Mouse (Mus musculus): ENCODE data around the gene Pcnx3.

DNA sequence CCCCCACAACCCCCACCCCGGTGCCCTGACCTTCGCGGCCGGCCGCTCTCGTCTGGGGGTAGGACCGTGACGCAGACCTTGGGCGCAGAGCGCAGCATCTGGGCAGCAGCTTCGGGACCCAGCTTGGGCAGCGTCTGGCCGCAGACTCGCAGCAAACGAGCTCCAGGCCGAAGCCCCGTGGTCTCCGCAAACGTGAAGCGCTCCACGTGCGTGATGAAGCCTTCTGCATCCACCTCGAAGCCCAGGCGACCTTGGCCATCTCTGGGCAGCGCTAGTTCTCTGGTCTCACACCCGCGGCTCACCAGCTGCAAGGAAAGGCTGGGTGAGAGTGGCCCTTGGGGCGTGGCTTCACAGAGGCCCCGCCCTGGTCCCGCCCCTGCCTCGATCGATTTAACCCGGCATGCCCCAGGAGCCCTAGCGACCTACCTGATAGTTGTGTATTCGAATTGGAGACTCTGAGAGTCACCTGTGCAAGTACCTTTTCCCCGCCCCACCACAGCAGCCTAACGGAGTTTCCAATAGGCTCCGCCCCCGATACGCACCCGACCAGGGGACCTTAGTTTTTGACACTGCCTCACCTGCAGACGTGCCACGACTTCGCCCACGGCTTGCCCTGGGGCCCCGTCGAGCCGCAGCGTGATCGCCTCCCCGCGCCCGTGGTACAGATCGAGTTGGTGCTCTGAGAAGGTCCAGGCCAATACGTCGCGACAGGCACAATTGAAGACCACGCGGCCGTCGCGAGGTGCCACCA, 34.6 kb downstream of the Pcnx3 start:
- TF ChIP-seq CTCF (IDR thresholded peaks at IDR 0.05; ENCODE audit: low read depth, low read length): no peak
- no peak for TF ChIP-seq EP300 (IDR thresholded peaks at IDR 0.05; ENCODE audit: insufficient read depth, low read depth, low read length)
- peak; percentile 36 for TF ChIP-seq POLR2A (IDR thresholded peaks at IDR 0.05; ENCODE audit: insufficient read depth, low read length)
